Mouse (Mus musculus) leukemia stem cell, adult 10-12 weeks (primary cell): ENCODE data around the gene Tfap2e. TPM values are rescaled to one million over a fixed set of nuclear protein-coding genes. Genes with fewer than 3 reads are reported as not detected.

ENCODE experiments used
- polyA plus RNA-seq: library from polyadenylated mRNA; stranded (reverse); fragments of >175 nt; gene quantifications from 2 replicates; pipeline ENCODE4 v1.2.3, GENCODE M21; 2012; ENCODE audit warnings: low replicate concordance

Gene Tfap2e
- polyA plus RNA-seq = not detected in 2 replicates

GRCm38 (mm10) chr4:126736001-126736414 lies at the start of gene Tfap2e:
TSS of gene Tfap2e (minus strand) at chr4:126736240.

DNA sequence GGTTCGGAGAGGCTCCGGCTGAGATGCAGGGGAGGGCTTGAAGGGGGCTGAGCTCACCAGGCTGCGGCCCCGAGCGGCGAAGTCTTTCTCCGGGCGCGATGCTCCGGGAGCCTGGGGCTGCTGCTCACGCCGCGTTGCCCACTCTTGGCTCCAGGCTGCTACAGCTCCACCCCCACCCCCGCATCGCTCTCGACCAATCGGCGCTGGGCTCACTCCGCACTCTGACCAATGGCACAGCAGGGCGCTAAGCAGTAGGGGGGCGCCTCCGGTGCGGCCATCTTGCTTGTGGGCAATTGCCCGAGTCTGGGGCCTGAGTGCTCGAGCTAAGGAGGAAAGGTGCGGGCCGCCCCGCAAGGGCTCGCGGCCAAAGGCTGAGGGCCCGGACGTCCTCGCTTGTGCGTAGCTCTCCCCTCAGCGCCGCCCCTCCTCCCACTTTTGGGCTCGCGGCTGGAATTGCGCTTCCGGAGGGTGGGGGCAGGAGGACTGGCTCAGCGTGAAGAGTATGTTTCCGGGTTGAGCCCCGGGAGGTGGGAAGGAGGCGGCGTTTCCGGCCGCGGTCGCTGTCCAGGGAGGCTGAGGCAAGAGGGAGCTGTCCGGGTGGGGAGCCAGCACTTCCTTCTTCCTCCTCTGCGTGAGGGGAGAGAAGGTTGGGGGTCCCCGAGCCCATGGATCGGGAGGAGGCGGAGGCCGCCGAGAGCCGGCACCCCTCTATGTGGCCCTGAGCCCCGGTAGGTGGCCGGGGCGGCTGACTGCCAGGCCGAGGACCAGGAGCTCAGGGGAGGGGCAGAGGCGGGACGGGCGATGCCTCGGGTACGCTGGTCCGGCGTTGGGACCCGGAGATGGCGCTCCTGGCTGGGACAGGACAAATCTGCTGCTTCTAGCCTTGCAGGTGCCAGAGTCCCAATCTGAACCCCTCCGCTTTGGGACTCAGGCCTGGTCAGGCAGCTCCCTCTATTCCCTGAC lies 17.5 kb upstream of the Tfap2e start, which contains the start of the genes Ncdn and AU040320:
Ncdn (minus strand) TSS at position 171 of the 963 bp plus-strand sequence.
AU040320 (plus strand) TSS at position 277 of the 963 bp plus-strand sequence.

GRCm38 (mm10) chr4:126677054-126678003 lies 58.7 kb downstream of the Tfap2e start, which contains the start of gene Psmb2:
TSS of gene Psmb2 (plus strand) at chr4:126677630.

Other genes starting within 250 kb of the Tfap2e start
- 0.18 and 0.22 TPM in 2 replicates for gene Ago4, start 202.8 kb downstream of the Tfap2e start, polyA plus RNA-seq
- 1.8 and 7.6 TPM in 2 replicates for gene Clspn, start 179.3 kb downstream of the Tfap2e start, polyA plus RNA-seq
- gene 5730409E04Rik, start 126.4 kb downstream of the Tfap2e start, polyA plus RNA-seq = 0.61 and 1.3 TPM in 2 replicates
- 7.3 and 109 TPM in 2 replicates for gene Psmb2, start 58.6 kb downstream of the Tfap2e start, polyA plus RNA-seq
- 60.3 and 83.9 TPM in 2 replicates for gene Ncdn, start 17.2 kb upstream of the Tfap2e start, polyA plus RNA-seq
- gene AU040320, start 17.3 kb upstream of the Tfap2e start, polyA plus RNA-seq = 21.7 and 22.1 TPM in 2 replicates
- gene Zmym4, start 231.9 kb upstream of the Tfap2e start, polyA plus RNA-seq = 1.5 and 2.5 TPM in 2 replicates